Mouse (Mus musculus) c-Kit-negative CD71-positive TER-119-positive erythroid progenitor cells, embryonic 14.5 days (primary cell): ENCODE results near the gene Cela1.

Source experiments
- DNase-seq: peaks from one replicate; pipeline ENCODE4 v3.0.0-alpha.2; 2013; ENCODE audit warnings: low read depth, low spot score

Gene Cela1

DNA sequence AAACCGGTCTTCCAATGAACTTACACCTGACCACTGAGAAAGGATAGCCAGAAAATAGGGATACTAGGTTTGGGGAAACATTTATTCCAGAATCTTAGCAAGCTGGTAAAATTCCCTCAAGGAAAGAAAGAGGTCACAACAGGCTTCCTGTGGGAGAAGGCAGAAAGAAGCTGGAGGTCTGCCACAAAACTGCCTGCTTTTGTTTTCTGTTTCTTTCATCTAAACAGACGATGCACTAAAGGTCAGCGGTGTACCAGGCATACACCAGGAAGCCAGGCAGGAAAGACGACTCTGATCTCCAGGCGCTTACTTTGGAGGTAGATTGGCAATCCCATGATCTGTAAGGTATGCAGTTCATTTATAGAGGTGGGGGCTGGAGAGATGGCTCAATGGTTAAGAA, 16.9 kb downstream of the Cela1 start:
- no peak for DNase-seq

DNA sequence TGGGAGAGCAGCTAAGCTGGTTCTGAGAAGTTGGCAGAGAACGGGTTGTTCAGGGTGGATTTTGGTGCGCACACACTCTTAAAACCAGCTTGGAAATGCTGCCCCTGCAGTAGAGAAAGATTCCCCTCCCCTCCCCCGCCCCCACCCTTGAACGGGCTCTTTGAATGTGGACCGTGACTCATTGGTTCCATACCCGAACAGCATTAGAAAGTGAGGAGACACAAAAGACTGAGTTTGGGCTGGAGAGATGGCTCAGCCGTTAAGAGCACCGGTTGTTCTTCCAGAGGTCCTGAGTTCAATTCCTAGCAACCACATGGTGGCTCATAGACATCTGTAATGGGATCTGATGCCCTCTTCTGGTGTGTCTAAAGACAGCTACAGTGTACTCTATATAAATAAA, 17.7 kb downstream of the Cela1 start:
- no peak for DNase-seq

DNA sequence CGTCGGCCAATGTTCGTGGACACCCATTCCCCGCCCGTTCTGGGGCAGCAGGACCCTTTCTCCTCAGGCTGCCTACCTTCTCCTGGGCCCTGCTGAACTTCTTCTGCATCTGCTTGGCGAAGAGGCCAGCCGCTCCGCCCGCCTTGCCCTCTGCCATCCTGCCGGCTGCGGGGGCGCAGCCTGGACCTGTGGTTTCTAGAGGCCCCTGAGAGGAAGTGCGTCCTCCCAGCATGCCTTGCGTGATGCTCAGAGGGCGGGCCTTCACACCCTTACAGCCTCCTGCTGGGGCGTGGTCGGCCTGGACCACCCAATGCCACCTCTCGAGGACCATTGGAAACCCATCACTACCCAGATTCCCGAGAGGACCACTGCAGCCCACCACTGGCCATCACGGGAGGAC, 18.4 kb downstream of the Cela1 start, which contains the start of gene Bin2:
TSS of gene Bin2 (minus strand) at position 217 of the 400 bp plus-strand sequence.
- no peak for DNase-seq

DNA sequence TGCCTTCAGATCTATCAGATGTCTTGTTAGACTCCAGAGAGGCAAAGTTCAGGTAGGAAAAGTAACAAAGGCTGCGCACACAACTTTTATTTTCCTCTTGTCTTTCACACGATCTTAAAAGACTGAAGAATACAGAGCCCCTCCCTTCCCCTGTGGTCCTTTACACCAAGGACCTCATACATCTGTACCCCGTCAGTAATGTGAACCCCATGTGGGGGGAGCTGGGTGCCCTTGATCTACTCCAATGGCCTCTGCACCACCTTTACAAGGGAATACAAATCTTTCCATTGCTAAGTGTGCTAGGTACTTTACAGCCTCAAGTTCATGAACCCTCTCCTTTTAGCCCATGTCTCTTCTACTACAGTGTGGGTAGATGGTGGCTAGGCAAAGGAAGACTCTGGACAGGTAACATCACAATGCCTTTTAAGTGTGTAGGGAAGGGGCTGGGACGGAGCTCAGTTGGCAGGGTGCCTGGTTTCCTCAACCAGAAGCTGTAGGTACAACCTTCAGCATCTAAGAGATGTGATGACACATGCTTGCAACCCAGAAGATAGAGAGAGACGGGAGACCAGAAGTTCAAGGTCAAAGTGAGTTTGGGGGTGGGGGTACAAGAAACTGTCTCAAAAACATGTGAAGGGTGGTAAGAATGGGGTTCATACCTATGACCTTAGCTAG, 19.7 kb downstream of the Cela1 start:
- DNase-seq: no peak

DNA sequence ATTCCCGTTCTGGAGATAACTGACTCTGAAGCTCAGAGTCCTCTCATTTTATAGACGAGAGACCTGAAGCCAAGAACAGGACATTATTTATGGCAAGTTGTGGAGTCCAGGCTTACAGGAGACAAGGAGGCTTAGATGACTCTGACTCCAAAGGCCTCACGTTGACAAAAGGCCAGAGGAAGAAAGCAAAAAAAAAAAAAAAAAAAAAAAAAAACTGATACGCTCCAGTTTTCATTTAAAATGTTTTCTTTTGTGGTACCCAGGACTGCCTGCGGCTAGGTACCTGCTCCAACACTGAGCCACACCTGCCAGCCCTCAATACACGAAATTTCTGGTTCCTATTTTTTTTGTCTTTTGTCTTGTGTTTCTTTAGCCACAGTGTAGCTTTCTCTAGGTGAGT, 20.3 kb downstream of the Cela1 start:
- no peak for DNase-seq

DNA sequence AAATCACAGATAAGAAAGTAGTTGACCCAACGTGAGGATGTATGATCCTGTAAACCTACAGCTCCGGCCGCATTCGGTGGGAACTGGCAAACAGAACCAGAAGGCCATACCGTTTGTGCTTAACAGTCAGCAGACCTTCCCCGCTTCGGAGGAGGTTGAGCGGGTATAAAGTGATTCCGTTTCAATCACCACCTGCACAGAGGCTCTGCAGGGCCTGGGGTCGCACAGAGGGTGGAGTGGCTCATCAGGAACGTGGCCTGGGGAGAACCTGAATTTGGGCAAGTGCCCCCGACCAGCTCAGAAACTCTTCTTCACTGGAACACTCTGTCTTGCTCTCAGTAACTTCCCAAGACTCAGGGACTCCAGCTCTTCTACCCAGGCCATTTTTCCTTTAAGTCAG, 20.9 kb downstream of the Cela1 start:
- no peak for DNase-seq

DNA sequence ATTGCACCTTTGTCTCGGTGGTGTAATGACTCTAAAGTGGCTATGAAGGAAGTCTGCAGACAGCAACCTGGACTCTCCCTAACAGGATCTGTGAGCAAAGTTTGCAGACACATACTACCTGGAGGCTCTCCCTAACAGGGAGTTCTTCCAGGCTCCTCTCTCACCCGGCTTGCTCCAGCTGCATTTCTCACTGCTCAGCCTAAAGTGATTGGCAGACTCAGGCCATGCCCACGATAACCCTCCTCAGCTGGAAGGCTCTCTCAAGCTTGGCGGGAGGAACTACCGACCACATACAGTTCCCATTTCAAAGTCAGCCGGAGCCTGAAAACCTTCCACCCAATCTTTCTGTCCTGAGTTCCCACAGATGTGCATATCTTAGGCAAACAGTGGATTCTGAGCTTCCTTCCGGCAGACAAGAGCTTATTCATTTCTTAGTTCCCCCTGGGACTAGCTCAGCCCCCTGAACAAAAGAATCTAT, 21.5 kb downstream of the Cela1 start:
- no peak for DNase-seq

DNA sequence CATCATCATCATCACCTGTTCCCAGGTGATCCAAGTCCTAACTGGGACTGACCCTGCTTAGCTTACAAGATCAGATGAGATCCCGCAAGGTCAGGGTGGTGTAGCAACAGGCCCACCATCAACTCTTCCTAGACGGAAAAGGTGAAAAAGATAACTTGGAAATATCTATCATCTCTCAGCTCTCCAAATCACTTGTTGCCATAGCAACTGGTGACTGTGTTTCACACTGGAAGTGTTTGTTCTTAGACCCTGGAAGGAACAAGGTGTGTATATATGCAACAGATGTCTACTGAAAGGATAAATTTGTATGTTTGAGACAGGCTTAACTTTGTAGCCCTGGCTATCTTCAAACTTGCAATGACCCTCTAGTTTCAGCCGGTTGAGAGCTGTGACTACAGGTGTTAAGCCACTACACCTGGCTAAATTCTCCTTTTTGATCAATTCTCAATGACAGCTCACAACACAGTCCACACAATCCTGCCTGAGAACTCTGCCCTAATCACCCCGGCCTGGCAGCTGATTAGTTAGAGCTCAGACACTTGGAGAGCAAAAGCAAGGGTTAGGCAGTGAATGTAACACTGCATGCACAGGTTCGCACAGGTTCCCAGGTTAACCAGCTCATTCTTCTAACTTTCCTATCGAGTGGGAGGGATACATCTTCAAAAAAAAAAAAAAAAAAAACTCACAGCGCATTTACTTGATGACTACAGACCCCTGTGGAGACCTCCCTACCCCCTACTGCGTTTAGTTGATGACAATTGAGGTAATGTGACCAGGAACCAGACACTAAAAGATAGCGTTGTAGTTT, 22.1 kb downstream of the Cela1 start:
- DNase-seq: no peak

DNA sequence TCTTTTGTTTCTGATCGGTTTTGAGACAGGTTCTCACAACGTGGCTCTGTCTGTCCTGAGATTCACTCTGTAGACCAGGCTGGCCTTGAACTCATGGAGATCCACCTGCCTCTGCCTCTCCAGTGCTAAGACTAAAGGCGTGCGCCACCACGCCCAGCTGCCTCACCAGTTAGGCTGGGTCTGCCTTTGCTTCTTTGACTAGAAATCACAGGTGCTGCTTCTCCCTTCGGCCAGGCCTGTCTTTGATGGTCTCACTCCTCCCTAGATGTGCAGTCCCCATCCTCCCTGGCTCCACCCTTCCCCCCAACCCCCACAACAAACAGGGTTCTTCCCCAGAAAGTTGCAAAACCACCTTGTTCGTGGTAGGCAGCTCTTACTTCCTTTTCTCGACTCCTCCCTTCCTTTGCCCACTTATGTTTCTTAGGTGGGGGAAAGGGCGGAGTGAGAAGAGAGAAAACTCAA, 22.9 kb downstream of the Cela1 start:
- DNase-seq: no peak

DNA sequence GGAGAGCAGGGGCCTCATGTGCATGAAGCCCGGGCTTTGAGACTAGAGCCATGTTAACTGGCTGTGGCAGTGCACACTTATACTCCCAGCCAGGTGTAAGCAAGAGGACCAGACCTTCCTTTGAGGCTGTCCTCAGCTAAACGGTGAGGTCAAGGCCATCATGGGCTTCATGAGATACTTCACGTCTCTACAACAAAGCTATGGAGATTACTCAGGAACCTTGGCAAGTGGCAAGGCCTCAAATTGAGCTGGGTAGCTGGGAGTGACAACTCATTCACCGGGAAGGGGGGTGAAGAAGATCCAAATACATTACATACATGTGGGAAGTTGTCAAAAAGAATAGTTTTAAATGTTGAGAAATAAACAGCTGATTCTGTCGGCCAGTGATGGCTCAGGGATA, 26.9 kb downstream of the Cela1 start:
- no peak for DNase-seq

DNA sequence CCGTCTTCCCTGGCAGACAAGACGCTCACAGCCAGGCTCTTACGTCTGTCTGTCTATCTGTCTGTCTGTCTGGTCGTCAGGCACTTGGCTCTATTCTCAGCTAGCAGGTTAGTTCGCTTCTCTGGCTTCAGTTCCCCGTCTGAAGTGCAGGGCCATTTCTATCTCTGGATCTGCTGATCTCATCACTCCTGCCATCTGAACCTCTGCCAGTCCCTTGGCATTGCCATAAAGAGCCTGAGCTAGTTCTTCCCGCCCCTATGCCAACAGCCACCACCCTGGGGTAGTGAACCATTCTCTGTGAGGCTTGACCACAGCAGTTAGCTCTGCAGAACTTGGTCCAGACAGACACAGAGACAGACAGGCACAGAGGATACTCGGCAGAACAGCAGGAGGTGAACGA, 27.4 kb downstream of the Cela1 start:
- no peak for DNase-seq

DNA sequence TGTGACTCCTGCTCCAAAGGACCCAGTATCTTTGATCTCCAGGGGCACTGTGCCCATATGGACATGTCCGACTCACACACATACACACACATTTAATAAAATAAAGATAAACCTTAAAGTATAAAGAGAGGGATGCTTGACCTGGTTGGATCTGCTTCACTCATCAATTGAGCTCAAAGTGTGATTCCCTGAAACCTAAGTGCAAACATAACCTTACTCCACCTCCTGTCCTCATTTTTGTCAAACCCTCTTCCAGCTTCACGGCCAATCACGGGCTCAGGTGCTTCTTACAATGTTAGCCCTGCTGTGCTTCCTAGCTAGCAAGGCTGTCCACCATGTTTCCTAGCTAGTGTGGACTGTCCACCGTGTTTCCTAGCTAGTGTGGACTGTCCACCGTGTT, 32.5 kb downstream of the Cela1 start:
- no peak for DNase-seq

DNA sequence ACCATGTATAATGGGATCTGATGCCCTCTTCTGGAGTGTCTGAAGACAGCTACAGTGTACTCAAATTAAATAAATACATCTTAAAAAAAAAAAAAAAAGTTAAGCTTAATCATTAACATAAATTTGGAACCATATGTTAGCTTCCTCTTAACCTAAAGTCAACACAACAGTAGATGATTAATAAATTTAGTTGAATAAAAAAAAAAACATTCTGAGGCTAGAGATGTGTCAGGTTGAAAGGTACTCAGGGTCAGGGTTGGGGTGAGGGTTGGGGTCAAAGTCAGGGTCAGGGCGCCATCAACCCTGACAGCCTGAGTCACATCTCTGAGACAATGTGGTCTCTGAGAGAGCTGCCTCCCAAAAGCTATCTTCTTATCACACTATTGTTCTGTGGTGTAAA, 33.5 kb downstream of the Cela1 start:
- DNase-seq: no peak

DNA sequence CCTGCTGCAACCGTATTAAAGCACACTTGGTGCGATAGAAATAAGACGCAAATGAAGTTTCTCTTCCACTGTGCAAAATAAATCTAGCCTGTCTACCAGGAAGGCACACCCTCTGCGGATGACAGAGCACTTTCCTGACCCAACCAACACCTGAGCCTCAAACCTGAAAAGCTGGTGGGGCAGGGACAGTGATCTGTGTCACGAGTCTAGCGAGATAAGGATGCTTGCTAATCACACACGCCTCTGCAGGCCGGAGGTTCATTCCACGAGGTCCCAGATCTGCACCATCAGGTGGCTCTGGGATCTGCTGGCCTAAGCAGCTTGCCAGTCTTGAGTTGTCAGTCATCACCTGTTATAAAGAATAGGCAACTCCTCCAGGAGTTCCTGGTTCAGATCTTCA, 36.1 kb downstream of the Cela1 start:
- no peak for DNase-seq

DNA sequence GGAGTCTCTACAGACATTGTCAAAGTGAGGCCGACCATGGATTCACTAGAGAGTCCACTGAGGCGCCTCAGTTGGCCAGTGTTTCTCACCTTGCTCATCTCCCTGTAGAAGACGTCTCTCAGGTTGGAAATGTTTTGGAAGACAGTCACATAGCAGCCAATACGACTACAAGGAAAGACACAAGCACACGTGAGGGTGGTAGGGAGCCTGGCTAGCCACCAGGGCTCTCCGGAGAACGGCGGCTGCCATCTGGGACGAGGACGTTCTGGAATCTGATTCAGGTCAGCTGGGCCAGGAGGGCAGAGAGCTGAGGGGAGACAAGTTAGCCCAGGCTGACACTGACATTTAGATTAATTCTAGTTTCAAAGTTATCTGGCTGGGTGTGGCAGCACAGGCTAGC, 37.6 kb downstream of the Cela1 start:
- DNase-seq: no peak

DNA sequence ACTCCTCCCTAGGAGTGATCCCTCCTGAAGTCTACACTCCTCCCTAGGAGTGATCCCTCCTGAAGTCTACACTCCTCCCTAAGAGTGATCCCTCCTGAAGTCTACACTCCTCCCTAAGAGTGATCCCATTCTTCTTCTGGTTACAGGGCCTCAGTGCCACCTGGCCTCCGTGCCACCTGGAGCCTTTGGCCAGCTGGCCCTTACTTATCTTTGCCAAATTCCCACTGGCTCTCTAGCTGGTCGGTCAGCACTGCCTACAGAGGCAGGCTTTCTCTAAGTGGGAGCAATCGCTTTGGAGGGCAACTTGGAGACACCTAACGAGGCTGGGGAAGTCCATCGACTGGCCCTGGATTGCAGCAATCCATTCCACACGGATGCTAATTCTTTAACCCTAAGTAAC, 41.6 kb downstream of the Cela1 start:
- DNase-seq: no peak

DNA sequence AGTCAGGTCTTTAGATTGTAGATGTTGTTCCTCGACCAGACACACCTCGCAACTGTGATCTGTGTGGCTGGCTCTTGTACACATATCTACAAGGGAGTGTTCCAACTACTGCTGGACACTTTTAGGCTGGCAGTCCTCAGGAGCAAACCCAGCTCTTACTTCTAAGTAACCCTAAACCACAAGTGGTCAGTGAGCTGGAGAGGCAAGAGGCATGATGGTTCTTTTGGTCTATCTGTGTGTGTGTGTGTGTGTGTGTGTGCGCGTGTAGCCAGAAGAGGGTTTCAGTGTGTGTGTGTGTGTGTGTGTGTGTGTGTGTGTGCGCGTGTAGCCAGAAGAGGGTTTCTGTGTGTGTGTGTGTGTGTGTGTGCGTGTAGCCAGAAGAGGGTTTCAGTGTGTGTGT, 45.3 kb downstream of the Cela1 start:
- no peak for DNase-seq

DNA sequence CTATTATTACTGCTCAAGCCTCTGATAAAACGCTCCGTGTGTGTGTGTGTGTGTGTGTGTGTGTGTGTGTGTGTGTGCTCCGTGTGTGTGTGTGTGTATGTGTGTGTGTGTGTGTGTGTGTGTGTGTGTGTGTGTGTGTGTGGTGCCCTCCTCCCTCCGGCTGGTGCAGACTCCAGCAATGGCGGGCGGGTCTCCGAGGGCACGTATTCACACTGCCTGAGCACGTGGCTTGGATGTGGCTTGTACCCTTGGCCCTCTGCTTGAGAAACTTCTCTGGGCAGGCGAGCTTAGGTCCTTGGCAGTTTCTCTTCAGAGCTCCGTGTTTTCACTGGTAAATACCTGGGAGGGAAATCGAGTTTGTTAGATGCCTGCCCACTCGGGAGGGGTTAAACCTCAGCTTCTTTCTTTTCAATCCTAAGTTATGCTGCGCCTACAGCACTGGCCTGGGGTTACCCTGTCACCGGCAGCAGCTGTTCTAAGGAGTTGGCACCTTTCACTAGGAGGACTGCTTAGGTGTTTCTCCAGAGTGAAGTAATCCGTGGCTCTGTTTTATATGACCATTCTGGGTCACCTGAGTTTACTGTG, 46.4 kb downstream of the Cela1 start:
- no peak for DNase-seq

DNA sequence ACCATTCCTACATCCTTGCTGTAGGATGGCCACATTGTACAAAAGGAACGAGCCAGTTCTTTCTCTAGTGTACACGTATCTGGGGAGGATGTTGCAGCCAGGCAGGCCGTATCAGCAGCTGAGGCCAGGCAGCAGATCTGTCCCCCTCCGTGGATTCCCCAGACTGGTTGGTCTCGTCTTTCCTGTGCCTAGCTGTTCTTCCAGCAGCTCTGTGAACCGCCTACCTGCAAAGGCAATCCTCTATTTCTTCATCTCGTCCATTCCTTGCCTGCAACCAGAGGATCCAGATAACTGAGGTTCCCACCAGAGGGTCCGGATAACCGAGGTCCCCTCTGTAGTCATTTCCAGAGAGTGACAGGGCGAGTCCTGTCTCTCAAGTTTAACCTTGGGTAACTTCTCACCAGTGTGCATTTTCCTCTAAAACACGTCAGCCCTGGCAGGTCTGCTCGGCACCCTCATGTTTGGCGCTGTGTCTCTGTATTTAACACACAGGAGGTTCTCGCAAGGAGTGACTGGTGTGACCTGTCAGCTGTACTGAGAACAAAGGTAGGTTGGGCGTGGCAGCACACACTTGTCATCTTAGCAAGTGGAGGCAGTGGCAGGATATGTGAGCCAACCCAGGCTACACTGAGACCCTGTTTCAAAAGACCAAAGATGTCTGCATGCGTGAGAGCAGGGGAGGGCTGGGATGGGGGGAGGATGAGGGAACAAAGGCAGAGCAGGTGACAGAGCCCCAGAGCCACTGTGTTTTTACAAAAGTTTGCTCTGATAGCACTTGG, 47.6 kb downstream of the Cela1 start:
- no peak for DNase-seq

DNA sequence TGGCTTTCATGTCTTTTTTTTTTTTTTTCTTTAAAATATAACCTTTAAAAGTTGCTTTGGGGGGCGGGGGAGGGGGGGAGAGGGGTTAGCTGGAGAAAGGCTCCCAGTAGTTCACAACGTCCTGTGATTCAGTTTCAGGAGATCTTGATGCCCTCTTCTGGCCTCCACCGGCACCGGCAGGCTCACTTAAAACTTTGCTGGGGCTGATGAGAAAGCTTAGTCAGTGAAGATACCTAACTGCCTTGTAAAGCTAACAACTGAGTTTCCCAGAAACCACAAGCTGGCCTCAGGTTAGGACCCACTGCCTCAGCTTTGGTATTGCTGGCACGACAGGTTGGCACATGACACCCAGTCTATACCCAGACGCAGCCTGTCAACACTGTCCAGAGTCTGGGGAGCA, 50.1 kb downstream of the Cela1 start:
- DNase-seq: no peak

DNA sequence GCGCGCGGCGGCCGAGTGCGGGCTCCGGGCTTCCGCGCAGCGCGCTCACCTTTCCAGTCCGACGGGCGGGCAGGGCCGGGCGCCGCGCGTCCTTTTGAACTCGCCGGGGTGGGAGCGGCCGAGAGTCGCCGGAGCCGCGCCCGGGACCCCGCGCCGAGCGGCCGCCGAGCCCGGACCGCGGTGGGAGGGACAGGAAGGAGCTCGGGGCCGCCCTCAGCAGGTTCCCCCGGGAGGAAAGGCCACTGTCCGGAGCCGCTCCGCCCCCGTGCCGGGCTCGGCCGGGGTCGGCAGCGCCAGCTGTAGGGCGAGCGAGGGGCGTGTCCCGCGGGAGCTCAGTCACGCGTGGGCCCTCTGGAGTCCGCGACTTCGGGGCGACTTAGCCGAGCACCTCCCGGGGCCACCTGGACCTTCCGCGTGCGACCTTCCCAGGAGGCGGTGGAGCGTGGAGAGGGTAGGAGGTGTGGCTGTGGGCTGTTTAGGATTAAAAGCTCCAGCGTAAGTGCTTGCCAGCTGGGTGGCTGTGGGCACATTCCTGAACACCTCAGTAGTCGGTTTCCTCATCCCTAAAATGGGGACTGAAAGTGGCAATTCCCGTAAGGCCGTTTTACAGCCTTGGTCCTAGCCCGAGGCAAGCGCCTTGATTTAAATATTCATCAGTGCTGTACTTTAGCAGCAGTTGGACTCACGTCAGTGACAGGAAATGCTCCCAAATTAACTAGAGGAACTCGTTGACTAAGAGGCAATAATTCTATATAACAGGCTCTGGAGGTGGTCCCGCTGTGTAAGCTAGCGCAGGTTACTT, 50.8 kb downstream of the Cela1 start, which contains the start of gene Smagp:
TSS of gene Smagp (minus strand) at position 241 of the 802 bp plus-strand sequence.
- DNase-seq: no peak
